Mouse (Mus musculus): ENCODE data around the gene Gpr141. TPM values are rescaled to one million over a fixed set of nuclear protein-coding genes. Genes with fewer than 3 reads are reported as not detected.

The Gpr141 gene
- total RNA-seq, 1 experiment from 2014 or later = 218 TPM

DNA sequence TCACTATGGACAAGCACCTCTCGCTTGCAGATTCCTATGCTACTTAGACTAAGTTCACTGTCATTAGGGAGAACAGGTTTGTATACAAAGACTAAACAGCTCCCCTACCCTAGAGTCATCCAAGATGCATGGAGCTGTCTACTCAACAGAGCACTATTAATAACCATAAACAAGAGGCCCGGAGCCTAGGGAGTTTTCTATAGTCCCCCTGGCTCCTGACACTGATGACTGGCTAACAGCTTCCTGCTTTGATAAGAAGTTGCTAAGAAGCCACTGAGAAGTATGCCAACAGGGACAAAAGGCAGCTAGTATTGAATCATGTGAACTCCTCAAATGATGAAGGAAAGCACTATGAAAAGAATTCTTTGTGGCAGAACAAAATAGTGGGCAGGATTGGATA, 78.3 kb downstream of the Gpr141 start:
- ATAC-seq (replicated peaks; ENCODE audit: insufficient number of reproducible peaks, low FRiP score, low TSS enrichment, poor library complexity, severe bottlenecking) = no peak

DNA sequence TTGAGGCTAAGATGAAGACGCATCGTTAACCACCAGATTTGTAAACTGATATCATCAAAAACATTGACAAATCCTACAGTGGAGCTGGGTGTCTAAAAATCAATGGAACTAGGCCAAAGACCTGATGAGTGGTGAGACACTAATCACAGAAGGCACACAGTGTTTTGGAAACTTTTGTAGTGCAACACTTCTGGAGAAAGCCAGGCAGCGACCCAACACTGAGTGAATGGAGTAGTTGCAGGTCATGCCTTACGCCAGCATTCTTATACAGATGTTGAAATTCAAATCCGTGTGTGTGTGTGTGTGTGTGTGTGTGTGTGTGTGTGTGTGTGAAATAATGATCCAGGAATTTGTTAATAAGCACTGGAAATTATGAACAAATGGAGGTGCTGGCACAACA, 79.5 kb downstream of the Gpr141 start:
- ATAC-seq (replicated peaks; ENCODE audit: insufficient number of reproducible peaks, low FRiP score, low TSS enrichment, poor library complexity, severe bottlenecking) = no peak

DNA sequence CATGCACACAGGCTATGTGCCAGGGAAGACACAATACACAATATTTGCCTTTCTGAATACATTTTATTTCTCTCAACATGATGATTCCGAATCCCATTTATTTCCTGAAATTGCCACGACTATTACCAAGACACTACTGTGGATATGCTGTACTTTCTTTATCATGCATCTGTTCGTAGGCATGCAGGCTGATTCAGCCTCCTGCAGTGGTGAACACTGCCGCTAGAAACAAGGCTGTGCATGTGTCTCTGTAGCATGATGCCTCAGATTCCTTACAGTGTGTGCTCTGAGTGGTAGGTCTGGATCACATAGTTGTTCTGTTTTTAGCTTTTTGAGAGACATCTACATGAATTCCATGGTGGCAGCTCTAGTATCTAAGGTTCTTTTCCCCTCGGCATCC, 89.5 kb downstream of the Gpr141 start:
- no peak for ATAC-seq (replicated peaks; ENCODE audit: insufficient number of reproducible peaks, low FRiP score, low TSS enrichment, poor library complexity, severe bottlenecking)

GRCm38 (mm10) chr13:19730826-19731225, 93.2 kb downstream of the Gpr141 start:
- no peak for ATAC-seq (replicated peaks; ENCODE audit: insufficient number of reproducible peaks, low FRiP score, low TSS enrichment, poor library complexity, severe bottlenecking)

DNA sequence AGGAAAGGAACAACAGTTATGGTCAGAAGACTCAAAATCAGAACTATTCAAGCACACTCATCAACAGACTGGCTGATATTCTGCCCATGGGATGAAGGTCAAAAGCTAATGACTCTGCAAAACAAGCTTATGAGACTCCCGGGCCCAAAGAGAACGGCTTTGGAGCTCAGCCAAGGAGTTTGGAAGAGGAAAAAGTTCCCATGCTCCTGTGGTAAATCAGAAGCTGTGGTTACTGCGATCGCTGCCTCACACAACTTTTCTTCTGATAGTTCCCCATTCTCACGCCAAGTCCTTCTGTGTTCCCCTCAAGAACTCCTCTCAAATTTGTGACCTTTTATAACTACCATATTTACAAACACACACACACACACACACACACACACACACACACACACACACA, 105.1 kb downstream of the Gpr141 start:
- no peak for ATAC-seq (replicated peaks; ENCODE audit: insufficient number of reproducible peaks, low FRiP score, low TSS enrichment, poor library complexity, severe bottlenecking)

- ATAC-seq (replicated peaks; ENCODE audit: insufficient number of reproducible peaks, low FRiP score, low TSS enrichment, poor library complexity, severe bottlenecking) = no peak
Measured at GRCm38 (mm10) chr13:19717201-19717600, 106.9 kb downstream of the Gpr141 start.

- no peak for ATAC-seq (replicated peaks; ENCODE audit: insufficient number of reproducible peaks, low FRiP score, low TSS enrichment, poor library complexity, severe bottlenecking)
Measured at GRCm38 (mm10) chr13:19703806-19704205, 120.3 kb downstream of the Gpr141 start.

DNA sequence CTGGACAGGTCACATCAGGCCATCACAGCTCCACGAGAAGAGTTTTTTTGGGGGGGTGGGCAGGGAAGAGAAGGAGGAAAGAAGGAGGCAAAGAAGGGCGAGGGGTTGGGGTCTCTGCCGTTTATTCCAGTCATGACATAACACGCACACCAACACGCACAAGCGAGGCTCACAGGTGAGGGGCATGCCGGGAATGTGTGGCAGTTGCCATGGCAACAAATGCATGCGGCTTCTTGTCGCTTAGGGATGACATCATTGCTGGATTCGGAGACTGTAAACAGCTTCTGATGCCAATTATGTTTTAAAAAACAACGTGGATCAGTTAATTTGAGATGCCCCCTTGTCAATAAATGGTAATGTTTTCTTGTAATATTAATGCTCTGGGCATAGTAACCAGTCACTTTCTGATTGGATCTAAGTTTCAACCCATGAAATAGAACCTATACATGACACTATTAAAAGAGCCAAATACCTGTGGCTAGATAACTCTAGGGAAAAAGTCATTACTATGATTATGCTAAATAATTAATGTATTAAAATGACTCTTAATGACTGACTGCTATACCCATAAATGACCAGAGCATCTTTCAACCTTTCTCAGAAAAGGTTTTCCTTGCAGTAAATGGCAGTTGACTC, 122.5 kb downstream of the Gpr141 start:
- ATAC-seq (replicated peaks; ENCODE audit: insufficient number of reproducible peaks, low FRiP score, low TSS enrichment, poor library complexity, severe bottlenecking) = no peak

DNA sequence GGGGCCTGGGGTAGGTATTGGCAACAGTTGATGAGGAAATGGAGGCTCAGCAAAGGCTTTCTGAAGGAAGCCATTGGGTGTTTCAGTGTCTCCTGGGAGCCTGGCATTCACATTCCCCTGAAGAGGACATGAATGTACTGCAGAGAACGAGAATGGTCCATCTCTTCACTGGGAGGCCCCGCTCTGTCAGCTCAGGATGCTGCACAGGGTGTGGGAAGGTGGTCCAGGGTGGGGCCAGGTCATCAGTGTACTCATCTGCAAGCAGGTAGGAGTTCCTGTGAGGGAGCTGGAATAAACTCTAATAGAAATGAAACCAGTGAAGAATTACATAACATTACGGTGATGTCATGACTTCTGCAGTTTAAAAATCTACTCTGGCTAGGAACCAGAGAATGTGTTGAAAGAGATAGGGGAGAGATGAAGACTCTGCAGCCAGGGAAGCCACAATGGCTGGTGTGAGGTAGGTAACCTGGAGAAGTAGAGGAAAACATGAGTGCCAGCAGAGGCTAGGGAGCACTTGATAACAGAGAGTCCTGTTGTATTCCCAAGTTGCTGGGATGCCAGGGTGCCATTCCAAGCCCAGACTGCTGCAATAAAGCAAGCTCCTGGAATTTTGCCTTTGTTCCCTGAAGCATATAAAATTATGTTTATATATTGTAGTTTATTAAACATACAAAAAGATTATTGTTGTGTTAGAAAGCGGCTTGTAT, 123.2 kb downstream of the Gpr141 start:
- no peak for ATAC-seq (replicated peaks; ENCODE audit: insufficient number of reproducible peaks, low FRiP score, low TSS enrichment, poor library complexity, severe bottlenecking)

Other genes with a start within 250 kb of the Gpr141 start
- gene Epdr1, start 204.3 kb downstream of the Gpr141 start, total RNA-seq (2017) = 1.5 TPM in 1 of 3 replicates, not detected in the others
- gene Sfrp4, start 201.2 kb downstream of the Gpr141 start, total RNA-seq (2017) = not detected in 3 replicates
- gene Nme8, start 126.5 kb downstream of the Gpr141 start, total RNA-seq (2017) = not detected in 3 replicates

Measured in monocyte, adult 5-6 weeks (primary cell).